In genomic region chr19:58104544-58104943, GRCm38 (mm10) we compare ENCODE assay signal across 10 mouse cellular contexts.
DNase-seq lines count a peak whose midpoint lies in the region; ATAC-seq and TF ChIP-seq lines count a peak whose summit lies in the region.
"Had no signal": no experiment of that assay in that cellular context is flagged by ENCODE, and none has a peak within 500 bp of the region (broad histone marks: within the 10 kb centered on the region; RNA-seq: fewer than 3 reads in every experiment).

No protein-coding gene starts in this region.

- H3K4me2 ChIP-seq in hindbrain, postnatal 0 days (ENCODE audit: low read depth, low read length) = no peak overlapping the region
- H3K4me2 ChIP-seq in hindbrain, embryonic 14.5 days (replicated peaks) = no peak overlapping the region
- no peak overlapping the region for H3K4me2 ChIP-seq in forebrain, embryonic 15.5 days (replicated peaks)
- H3K4me2 ChIP-seq: midbrain, embryonic 12.5 days had no signal

- DNase-seq in hindbrain, postnatal 0 days (ENCODE audit: low spot score) = peak; percentile 9
- DNase-seq in hindbrain, embryonic 14.5 days (ENCODE audit: low spot score) = no peak
- peak; percentile 98 for DNase-seq in 3T3-L1 (ENCODE audit: low read depth, low spot score)
- DNase-seq in T-cell, adult 2 months (ENCODE audit: low spot score) = peak; percentile 9
- peak; percentile 33 to 42 for DNase-seq in layer of hippocampus, postnatal 36 days
- no peak for DNase-seq in urinary bladder, adult 2 months (ENCODE audit: low spot score)
- no peak for DNase-seq in B cell, adult 2 months
- DNase-seq: gastrocnemius, postnatal 14 days had no signal

- H3K4me3 ChIP-seq in hindbrain, postnatal 0 days (ENCODE audit: low read length) = no peak overlapping the region
- no peak overlapping the region for H3K4me3 ChIP-seq in hindbrain, embryonic 14.5 days (replicated peaks; ENCODE audit: low read length)
- H3K4me3 ChIP-seq in forebrain, embryonic 15.5 days = no peak overlapping the region
- H3K4me3 ChIP-seq: midbrain, embryonic 12.5 days had no signal

- no peak overlapping the region for H3K27ac ChIP-seq in hindbrain, postnatal 0 days
- H3K27ac ChIP-seq in hindbrain, embryonic 14.5 days = no peak overlapping the region
- H3K27ac ChIP-seq in forebrain, embryonic 15.5 days (replicated peaks) = no peak overlapping the region
- H3K27ac ChIP-seq: midbrain, embryonic 12.5 days had no signal

- 72% methylated on average over 7 of the region's 7 CpGs for WGBS in hindbrain, postnatal 0 days
- WGBS in hindbrain, embryonic 14.5 days = 77% methylated on average over 7 of the region's 7 CpGs
- 70% methylated on average over 7 of the region's 7 CpGs for WGBS in forebrain, embryonic 15.5 days

- no peaks in the 10 kb centered on the region for H3K36me3 ChIP-seq in hindbrain, postnatal 0 days (ENCODE audit: insufficient read depth, low read length)
- no peaks in the 10 kb centered on the region for H3K36me3 ChIP-seq in hindbrain, embryonic 14.5 days (replicated peaks; ENCODE audit: control insufficient read depth, insufficient read depth)
- H3K36me3 ChIP-seq in forebrain, embryonic 15.5 days = no peaks in the 10 kb centered on the region
- H3K36me3 ChIP-seq: midbrain, embryonic 12.5 days had no signal

- H3K27me3 ChIP-seq in hindbrain, postnatal 0 days (ENCODE audit: insufficient read depth, low read length) = no peaks in the 10 kb centered on the region
- H3K27me3 ChIP-seq in hindbrain, embryonic 14.5 days (ENCODE audit: control insufficient read depth, insufficient read depth, low read length) = no peaks in the 10 kb centered on the region
- H3K27me3 ChIP-seq in forebrain, embryonic 15.5 days = 0 out of 2 replicates have a peak, but pooled peaks cover 4% of the 10 kb centered on the region

- no peak for TF ChIP-seq CTCF in hindbrain, postnatal 0 days (IDR thresholded peaks at IDR 0.05; ENCODE audit: low read depth)

- no peaks in the 10 kb centered on the region for H3K9me3 ChIP-seq in hindbrain, postnatal 0 days (ENCODE audit: low read length)
- H3K9me3 ChIP-seq in hindbrain, embryonic 14.5 days (ENCODE audit: control insufficient read depth, low read length) = no peaks in the 10 kb centered on the region
- H3K9me3 ChIP-seq in forebrain, embryonic 15.5 days = no peaks in the 10 kb centered on the region
- H3K9me3 ChIP-seq: midbrain, embryonic 12.5 days had no signal

- H3K4me1 ChIP-seq in hindbrain, postnatal 0 days (ENCODE audit: insufficient read depth, low read length) = no peaks in the 10 kb centered on the region
- no peaks in the 10 kb centered on the region; the same call in 1 of the 2 replicates for H3K4me1 ChIP-seq in hindbrain, embryonic 14.5 days (replicated peaks; ENCODE audit: control insufficient read depth, insufficient read depth, low read length)
- peaks cover 13% of the 10 kb centered on the region for H3K4me1 ChIP-seq in forebrain, embryonic 15.5 days

- H3K9ac ChIP-seq in hindbrain, postnatal 0 days (replicated peaks; ENCODE audit: low read length) = no peak overlapping the region
- no peak overlapping the region for H3K9ac ChIP-seq in hindbrain, embryonic 14.5 days
- H3K9ac ChIP-seq in forebrain, embryonic 15.5 days (replicated peaks) = no peak overlapping the region
- H3K9ac ChIP-seq: midbrain, embryonic 12.5 days had no signal

- no peak for ATAC-seq in hindbrain, postnatal 0 days
- no peak for ATAC-seq in hindbrain, embryonic 14.5 days (ENCODE audit: low FRiP score)
- no peak for ATAC-seq in forebrain, embryonic 15.5 days (replicated peaks)

Comparison
In these comparisons a context has a peak if more than half of its experiments do, and no peak if none do; other contexts are left out.
1. DNase-seq: peak in hindbrain, postnatal 0 days (single experiment), 3T3-L1 (single experiment), T-cell, adult 2 months (single experiment) and layer of hippocampus, postnatal 36 days (2 of 2); none in hindbrain, embryonic 14.5 days (single experiment), urinary bladder, adult 2 months (single experiment) and B cell, adult 2 months (0 of 2).